Mouse (Mus musculus) adrenal gland, adult 2 months (tissue): ENCODE data around the gene Chst5. TPM values are rescaled to one million over a fixed set of nuclear protein-coding genes. Genes with fewer than 3 reads are reported as not detected.
"Not testable (repeated sequence)": the region's sequence is repeated elsewhere in the genome, so short reads cannot be mapped to it uniquely, and the experiment has no call there.

Experiments
- DNase-seq: peaks from one replicate; pipeline ENCODE4 v3.0.0; 2021
- long read RNA-seq: library from polyadenylated mRNA; stranded (forward); transcript quantifications from one replicate; pipeline ENCODE4 v2.0.0, GENCODE M21; 2021
- polyA plus RNA-seq: library from polyadenylated mRNA; depleted of rRNA; stranded (reverse); fragments of >200 nt; gene quantifications from 2 replicates; pipeline ENCODE4 v1.2.3, GENCODE M21; 2012; rRNA removed
- total RNA-seq, 2 experiments: library from RNA; stranded (reverse); gene quantifications; 2 replicates each; pipeline ENCODE4 v1.2.3; 2021

The Chst5 gene
- not detected for total RNA-seq
- polyA plus RNA-seq = not detected in 2 replicates
- long read RNA-seq = 0 reads

GRCm38 (mm10) chr8:111909621-111910450, at the start of gene Chst5:
Gene Chst5, minus strand, starts transcription at chr8:111910447.
- DNase-seq = no peak

GRCm38 (mm10) chr8:111957231-111957630, 47.0 kb upstream of the Chst5 start:
- DNase-seq = no peak

GRCm38 (mm10) chr8:111955879-111956278, 45.6 kb upstream of the Chst5 start:
- DNase-seq = no peak

GRCm38 (mm10) chr8:111954844-111955594, 44.8 kb upstream of the Chst5 start:
- DNase-seq = no peak

- DNase-seq = no peak
These were observed 41.7 kb upstream of the Chst5 start for GRCm38 (mm10) chr8:111951936-111952335.

GRCm38 (mm10) chr8:111951317-111951716, 41.1 kb upstream of the Chst5 start:
- DNase-seq = no peak

- no peak for DNase-seq
These were observed 40.6 kb upstream of the Chst5 start for GRCm38 (mm10) chr8:111950846-111951245.

- DNase-seq = no peak
These were observed 37.7 kb upstream of the Chst5 start for GRCm38 (mm10) chr8:111947954-111948353.

- no peak for DNase-seq
These were observed 36.9 kb upstream of the Chst5 start for GRCm38 (mm10) chr8:111947144-111947543.

- DNase-seq = no peak
These were observed 33.3 kb upstream of the Chst5 start for GRCm38 (mm10) chr8:111943544-111943943.

- DNase-seq = peak; percentile 52
These were observed 30.8 kb upstream of the Chst5 start for GRCm38 (mm10) chr8:111941101-111941454.

GRCm38 (mm10) chr8:111940171-111941100, 30.2 kb upstream of the Chst5 start, which contains the start of gene Gabarapl2:
Gene Gabarapl2, plus strand, starts transcription at chr8:111940703.
- DNase-seq = peak; percentile 98

- DNase-seq = peak; percentile 73
These were observed 29.4 kb upstream of the Chst5 start for GRCm38 (mm10) chr8:111939516-111940142.

GRCm38 (mm10) chr8:111938076-111938985, 28.1 kb upstream of the Chst5 start:
- not testable (repeated sequence) for DNase-seq

GRCm38 (mm10) chr8:111937184-111937583, 26.9 kb upstream of the Chst5 start:
- no peak for DNase-seq

GRCm38 (mm10) chr8:111934201-111934600, 24.0 kb upstream of the Chst5 start:
- DNase-seq = no peak

- DNase-seq = peak; percentile 94
These were observed 23.3 kb upstream of the Chst5 start, which contains the start of gene Tmem231 for GRCm38 (mm10) chr8:111933348-111934076. Gene Tmem231, minus strand, starts transcription at chr8:111933881.

- peak; percentile 73 for DNase-seq
These were observed 22.5 kb upstream of the Chst5 start for GRCm38 (mm10) chr8:111932580-111933336.

GRCm38 (mm10) chr8:111931721-111932120, 21.5 kb upstream of the Chst5 start:
- no peak for DNase-seq
